ENCODE assay signal across 15 mouse cellular contexts in the genomic region with DNA sequence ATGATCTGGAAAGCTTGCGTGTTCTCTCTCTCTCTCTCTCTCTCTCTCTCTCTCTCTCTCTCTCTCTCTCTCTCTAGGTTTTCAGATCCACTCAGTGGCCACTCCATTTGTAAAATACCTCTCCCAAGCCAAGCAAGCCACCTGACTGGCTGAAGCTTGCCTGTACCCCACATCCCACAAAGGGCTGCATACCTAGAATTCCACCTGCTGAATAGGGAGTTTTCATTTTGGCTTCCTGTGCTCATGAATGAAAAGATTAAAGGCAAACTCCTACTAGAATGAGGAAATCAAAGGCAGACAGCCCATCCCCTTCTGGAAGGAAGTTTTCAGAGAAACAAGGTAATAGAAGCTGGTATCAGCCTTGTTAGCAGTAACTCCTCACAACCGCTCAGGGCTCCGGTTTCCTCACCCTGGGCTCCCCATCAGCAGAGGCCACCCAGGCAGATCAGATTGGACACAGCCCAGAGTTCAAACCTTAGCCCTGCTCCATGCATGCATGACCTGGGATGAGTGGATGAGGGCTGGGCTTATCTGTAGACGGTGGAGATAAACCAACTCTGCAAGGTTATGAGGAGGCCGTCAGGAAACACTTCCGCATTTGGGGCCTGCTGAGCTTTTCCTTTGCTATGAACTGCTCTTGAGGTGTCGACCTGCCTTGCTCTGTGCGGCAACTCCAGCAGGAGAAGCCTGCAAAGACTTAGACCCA.
DNase-seq lines count a peak whose midpoint lies in the region; ATAC-seq lines count a peak whose summit lies in the region.
"Had no signal": no experiment of that assay in that cellular context is flagged by ENCODE, and none has a peak within 500 bp of the region (broad histone marks: within the 10 kb centered on the region; RNA-seq: fewer than 3 reads in every experiment).

No protein-coding gene starts in this region.

- no peaks in the 10 kb centered on the region for H3K36me3 ChIP-seq in heart, embryonic 14.5 days (ENCODE audit: control insufficient read depth, insufficient read depth, low read length)
- H3K36me3 ChIP-seq in lung, embryonic 15.5 days = no peaks in the 10 kb centered on the region
- no peaks in the 10 kb centered on the region for H3K36me3 ChIP-seq in embryonic facial prominence, embryonic 13.5 days
- no peaks in the 10 kb centered on the region for H3K36me3 ChIP-seq in stomach, embryonic 15.5 days
- H3K36me3 ChIP-seq: liver, embryonic 15.5 days; midbrain, embryonic 12.5 days; neural tube, embryonic 12.5 days had no signal

- no peak for DNase-seq in heart, postnatal 4 days
- no peak for DNase-seq in lung, postnatal 36 days
- no peak for DNase-seq in layer of hippocampus, adult 18-20 months (ENCODE audit: low spot score in 2 of 2)
- no peak for DNase-seq in urinary bladder, postnatal 10 days (ENCODE audit: low spot score)
- DNase-seq: adrenal gland, adult 8-10 months; cerebellum, postnatal 36 days; thymus, postnatal 4 days had no signal

- H3K4me3 ChIP-seq in heart, embryonic 14.5 days (ENCODE audit: control insufficient read depth in 1 of 2, insufficient read depth in 1 of 2, low read depth in 1 of 2, low read length in 2 of 2) = peak overlapping the region; percentile 30 to 38
- no peak overlapping the region for H3K4me3 ChIP-seq in lung, embryonic 15.5 days
- peak overlapping the region; percentile 7; the same call in 1 of the 2 replicates for H3K4me3 ChIP-seq in embryonic facial prominence, embryonic 13.5 days
- H3K4me3 ChIP-seq in stomach, embryonic 15.5 days (replicated peaks) = peak overlapping the region; percentile 20; the same call in 1 of the 2 replicates
- H3K4me3 ChIP-seq: erythroblast, embryonic 14.5 days; liver, embryonic 15.5 days; midbrain, embryonic 12.5 days; neural tube, embryonic 12.5 days had no signal

- peak overlapping the region; percentile 64 for H3K4me2 ChIP-seq in heart, embryonic 14.5 days (ENCODE audit: low read length)
- H3K4me2 ChIP-seq in lung, embryonic 15.5 days = peak overlapping the region; percentile 27
- peak overlapping the region; percentile 39 for H3K4me2 ChIP-seq in embryonic facial prominence, embryonic 13.5 days
- H3K4me2 ChIP-seq in stomach, embryonic 15.5 days = peak overlapping the region; percentile 21
- H3K4me2 ChIP-seq: liver, embryonic 15.5 days; midbrain, embryonic 12.5 days; neural tube, embryonic 12.5 days had no signal

- H3K27ac ChIP-seq in heart, embryonic 14.5 days (replicated peaks in 1 of 2; ENCODE audit: control insufficient read depth in 1 of 2, insufficient read depth in 1 of 2, low read depth in 2 of 2, low read length in 2 of 2) = peak overlapping the region; percentile 70 to 90
- H3K27ac ChIP-seq in lung, embryonic 15.5 days = peak overlapping the region; percentile 79
- peak overlapping the region; percentile 62; the same call in 1 of the 2 replicates for H3K27ac ChIP-seq in embryonic facial prominence, embryonic 13.5 days
- H3K27ac ChIP-seq in stomach, embryonic 15.5 days = peak overlapping the region; percentile 60
- H3K27ac ChIP-seq: liver, embryonic 15.5 days; midbrain, embryonic 12.5 days; neural tube, embryonic 12.5 days had no signal

- no peak for ATAC-seq in heart, embryonic 14.5 days (ENCODE audit: insufficient number of reproducible peaks, insufficient read depth, low FRiP score, low read depth)
- no peak for ATAC-seq in lung, embryonic 15.5 days (ENCODE audit: borderline replicate concordance, extremely low read depth, low FRiP score, low TSS enrichment)
- no peak for ATAC-seq in embryonic facial prominence, embryonic 13.5 days (ENCODE audit: insufficient number of reproducible peaks, insufficient read depth, low FRiP score, low TSS enrichment, low read depth)
- ATAC-seq in stomach, embryonic 15.5 days (ENCODE audit: insufficient read depth, low FRiP score, low read depth) = no peak

- H3K9me3 ChIP-seq in heart, embryonic 14.5 days (ENCODE audit: control insufficient read depth, low read length) = no peaks in the 10 kb centered on the region
- H3K9me3 ChIP-seq in lung, embryonic 15.5 days = no peaks in the 10 kb centered on the region
- H3K9me3 ChIP-seq in embryonic facial prominence, embryonic 13.5 days = no peaks in the 10 kb centered on the region
- no peaks in the 10 kb centered on the region for H3K9me3 ChIP-seq in stomach, embryonic 15.5 days
- H3K9me3 ChIP-seq: liver, embryonic 15.5 days; midbrain, embryonic 12.5 days; neural tube, embryonic 12.5 days had no signal

- H3K9ac ChIP-seq in heart, embryonic 14.5 days (ENCODE audit: low read length) = peak overlapping the region; percentile 69
- no peak overlapping the region for H3K9ac ChIP-seq in lung, embryonic 15.5 days
- no peak overlapping the region for H3K9ac ChIP-seq in embryonic facial prominence, embryonic 13.5 days
- no peak overlapping the region for H3K9ac ChIP-seq in stomach, embryonic 15.5 days
- H3K9ac ChIP-seq: liver, embryonic 15.5 days; midbrain, embryonic 12.5 days; neural tube, embryonic 12.5 days had no signal

- WGBS in heart, embryonic 14.5 days = 21% methylated on average over 8 of the region's 8 CpGs
- 34% methylated on average over 8 of the region's 8 CpGs for WGBS in lung, embryonic 15.5 days
- 56% methylated on average over 8 of the region's 8 CpGs for WGBS in embryonic facial prominence, embryonic 13.5 days
- 45% methylated on average over 8 of the region's 8 CpGs for WGBS in stomach, embryonic 15.5 days

- peaks cover 58 to 93% of the 10 kb centered on the region in 2 experiments for H3K4me1 ChIP-seq in heart, embryonic 14.5 days (ENCODE audit: control insufficient read depth in 2 of 2, insufficient read depth in 2 of 2, low read length in 2 of 2)
- H3K4me1 ChIP-seq in lung, embryonic 15.5 days = peaks cover 33% of the 10 kb centered on the region
- peaks cover 24% of the 10 kb centered on the region for H3K4me1 ChIP-seq in embryonic facial prominence, embryonic 13.5 days
- H3K4me1 ChIP-seq in stomach, embryonic 15.5 days = peaks cover 10% of the 10 kb centered on the region; the same call in 1 of the 2 replicates
- H3K4me1 ChIP-seq: neural tube, embryonic 12.5 days had no signal

- no peaks in the 10 kb centered on the region for H3K27me3 ChIP-seq in heart, embryonic 14.5 days (ENCODE audit: control insufficient read depth, insufficient read depth, low read length)
- no peaks in the 10 kb centered on the region for H3K27me3 ChIP-seq in lung, embryonic 15.5 days
- no peaks in the 10 kb centered on the region for H3K27me3 ChIP-seq in embryonic facial prominence, embryonic 13.5 days
- H3K27me3 ChIP-seq in stomach, embryonic 15.5 days (replicated peaks) = no peaks in the 10 kb centered on the region
- H3K27me3 ChIP-seq: liver, embryonic 15.5 days; midbrain, embryonic 12.5 days; neural tube, embryonic 12.5 days had no signal
